Mouse (Mus musculus) left cerebral cortex, postnatal 36 days (tissue): Measurements from ENCODE around the gene Kpna1. TPM values are rescaled to one million over a fixed set of nuclear protein-coding genes. Genes with fewer than 3 reads are reported as not detected.
"Not testable (repeated sequence)": the region's sequence is repeated elsewhere in the genome, so short reads cannot be mapped to it uniquely, and the experiment has no call there.

Experiments
- DNase-seq, 2 experiments: peaks; one replicate each; pipeline ENCODE4 v3.0.0; 2021 to 2022; ENCODE audit warnings: low spot score in 2 of 2, mixed read lengths in 1 of 2
- intact Hi-C: fragments of 180-260 bp; cut with DNase I; formaldehyde crosslinking; loops from one replicate; pipeline ENCODE4 v1.15.1; 2025
- total RNA-seq, 2 experiments: library from RNA; stranded (reverse); gene quantifications; 2 replicates each; pipeline ENCODE4 v1.2.3; 2021

Gene Kpna1
- total RNA-seq: 100 to 1,000 TPM; 135 to 137 TPM

- DNase-seq, intact Hi-C loops: not testable (repeated sequence)
Measured at GRCm38 (mm10) chr16:35978450-35978849, at the start of gene Kpna1. TSS of gene Kpna1 (plus strand) at chr16:35978750.

- intact Hi-C loops: no loop called here
- DNase-seq: no peak
Measured at GRCm38 (mm10) chr16:35932179-35933055, 46.1 kb upstream of the Kpna1 start.

- DNase-seq: no peak
- intact Hi-C loops: no loop called here
Measured at GRCm38 (mm10) chr16:35933181-35933580, 45.4 kb upstream of the Kpna1 start.

- peak; percentile 28 to 35 for DNase-seq
- intact Hi-C loops: loop anchor here (2.0 kb wide), 1 partner anchor 68 kb away; the partner anchor contains the start of gene Parp14
Measured at GRCm38 (mm10) chr16:35938211-35939151, 40.1 kb upstream of the Kpna1 start, which contains the start of the genes Parp9 and Dtx3l. TSS of gene Parp9 (plus strand) at chr16:35938470. TSS of gene Dtx3l (minus strand) at chr16:35939151.

- intact Hi-C loops: loop anchor here (2.0 kb wide), 1 partner anchor 68 kb away; the partner anchor contains the start of gene Parp14
Measured at GRCm38 (mm10) chr16:35939261-35939660, 39.3 kb upstream of the Kpna1 start.

GRCm38 (mm10) chr16:35939690-35940089 is 38.9 kb upstream of the Kpna1 start:
- peak; percentile 48 to 61 for DNase-seq
- intact Hi-C loops: loop anchor here (2.0 kb wide), 1 partner anchor 69 kb away; the partner anchor contains the start of gene Parp14

More at GRCm38 (mm10) chr16:35939261-35939660, 39.3 kb upstream of the Kpna1 start:
- DNase-seq: no peak

- DNase-seq: no peak
- intact Hi-C loops: no loop called here
Measured at GRCm38 (mm10) chr16:35941382-35941781, 37.2 kb upstream of the Kpna1 start.

- DNase-seq: no peak
- intact Hi-C loops: no loop called here
Measured at GRCm38 (mm10) chr16:35949264-35949663, 29.3 kb upstream of the Kpna1 start.

GRCm38 (mm10) chr16:35951216-35951615 is 27.3 kb upstream of the Kpna1 start:
- intact Hi-C loops: no loop called here
- DNase-seq: no peak

- intact Hi-C loops: no loop called here
- no peak for DNase-seq
Measured at GRCm38 (mm10) chr16:35952628-35953130, 25.9 kb upstream of the Kpna1 start.

- intact Hi-C loops, DNase-seq: not testable (repeated sequence)
Measured at GRCm38 (mm10) chr16:35965991-35966390, 12.6 kb upstream of the Kpna1 start.

- intact Hi-C loops: no loop called here
- DNase-seq: no peak
Measured at GRCm38 (mm10) chr16:35966411-35967115, 12.0 kb upstream of the Kpna1 start.

- DNase-seq: no peak
- intact Hi-C loops: no loop called here
Measured at GRCm38 (mm10) chr16:35967319-35967718, 11.2 kb upstream of the Kpna1 start.

GRCm38 (mm10) chr16:35968149-35968548 is 10.4 kb upstream of the Kpna1 start:
- intact Hi-C loops: no loop called here

GRCm38 (mm10) chr16:35974021-35974420 is 4.5 kb upstream of the Kpna1 start:
- intact Hi-C loops: no loop called here
- no peak for DNase-seq

More at GRCm38 (mm10) chr16:35968149-35968548, 10.4 kb upstream of the Kpna1 start:
- no peak for DNase-seq

GRCm38 (mm10) chr16:35981363-35981821 is 2.8 kb downstream of the Kpna1 start:
- intact Hi-C loops: loop anchor here (5.0 kb wide), 1 partner anchor 91 kb away; the partner anchor contains the start of genes Ccdc58 and Fam162a
- peak; percentile 100 for DNase-seq

GRCm38 (mm10) chr16:35982506-35982901 is 4.0 kb downstream of the Kpna1 start:
- intact Hi-C loops: loop anchor here (2.0 to 5.0 kb wide), 2 partner anchors 90 to 210 kb away; partner anchors contain the start of genes Ccdc58 and Fam162a
- DNase-seq: no peak

GRCm38 (mm10) chr16:35982902-35983516 is 4.5 kb downstream of the Kpna1 start:
- intact Hi-C loops: loop anchor here (2.0 to 5.0 kb wide), 2 partner anchors 89 to 210 kb away; partner anchors contain the start of genes Ccdc58 and Fam162a

More at GRCm38 (mm10) chr16:35982902-35983516, 4.5 kb downstream of the Kpna1 start:
- peak; percentile 91 to 97 for DNase-seq
